Mouse (Mus musculus) megakaryocyte progenitor cell, adult 5-6 weeks (primary cell): ENCODE results near the gene Abcg5. TPM values are rescaled to one million over a fixed set of nuclear protein-coding genes. Genes with fewer than 3 reads are reported as not detected.

ENCODE experiments used
- ATAC-seq: replicated peaks from 2 replicates; pipeline ENCODE4 v1.8.0; 2016; ENCODE audit warnings: mild to moderate bottlenecking, moderate TSS enrichment, inconsistent platforms; ENCODE audit not compliant: poor library complexity
- total RNA-seq, 2 experiments: library from RNA; stranded (forward) in 1 of 2; stranded (reverse) in 1 of 2; fragments of 157-497, 149-512 nt in 1 of 2; fragments of 200-1000 nt in 1 of 2; gene quantifications; 2 replicates each; pipeline versions ENCODE4 v1.2.3 to v1.2.4; 2015 to 2017

Gene Abcg5
- total RNA-seq, 2 experiments from 2014 or later: not detected

GRCm38 (mm10) chr17:84616526-84617074 is 66.2 kb downstream of the Abcg5 start:
- ATAC-seq: no peak

GRCm38 (mm10) chr17:84615811-84616210 is 67.0 kb downstream of the Abcg5 start:
- no peak for ATAC-seq

GRCm38 (mm10) chr17:84611971-84612370 is 70.8 kb downstream of the Abcg5 start:
- ATAC-seq: no peak

GRCm38 (mm10) chr17:84611500-84611899 is 71.3 kb downstream of the Abcg5 start:
- ATAC-seq: no peak

GRCm38 (mm10) chr17:84608606-84609005 is 74.2 kb downstream of the Abcg5 start:
- ATAC-seq: no peak

Other genes with a start within 250 kb of the Abcg5 start
- gene Thada, start 216.8 kb downstream of the Abcg5 start, total RNA-seq (2015): 28.2 and 32.7 TPM in 2 replicates
- gene Thada, start 216.8 kb downstream of the Abcg5 start, total RNA-seq (2017): 27.1 and 33.8 TPM in 2 replicates
- gene Plekhh2, start 171.1 kb downstream of the Abcg5 start, total RNA-seq (2015): 0.44 and 0.81 TPM in 2 replicates
- gene Plekhh2, start 171.1 kb downstream of the Abcg5 start, total RNA-seq (2017): 0.25 and 0.27 TPM in 2 replicates
- gene Dync2li1, start 56.5 kb downstream of the Abcg5 start, total RNA-seq (2015): 4.9 and 6.3 TPM in 2 replicates
- 3.5 and 5.9 TPM in 2 replicates for gene Dync2li1, start 56.5 kb downstream of the Abcg5 start, total RNA-seq (2017)
- not detected in 2 replicates for gene Abcg8, start 6.7 kb downstream of the Abcg5 start, total RNA-seq (2015)
- gene Abcg8, start 6.7 kb downstream of the Abcg5 start, total RNA-seq (2017): not detected in 2 replicates
- 42.0 and 53.0 TPM in 2 replicates for gene Lrpprc, start 107.8 kb upstream of the Abcg5 start, total RNA-seq (2015)
- 76.3 and 91.4 TPM in 2 replicates for gene Lrpprc, start 107.8 kb upstream of the Abcg5 start, total RNA-seq (2017)